Mouse (Mus musculus) regulatory T cell (primary cell): ENCODE measurements at regions not wholly inside any gene's neighbourhood (a gene's known extent, or its start where the extent isn't known, plus 50 kb on each side); places are given as distances from the start of the nearest gene placed in this dataset.

Experiments used
- in situ Hi-C: fragments of 300-600 bp; cut with MboI, MseI; formaldehyde crosslinking; loops from one replicate; pipeline ENCODE4 v1.15.1; 2025; ENCODE audit warnings: high pct_unique_total_duplicates

DNA sequence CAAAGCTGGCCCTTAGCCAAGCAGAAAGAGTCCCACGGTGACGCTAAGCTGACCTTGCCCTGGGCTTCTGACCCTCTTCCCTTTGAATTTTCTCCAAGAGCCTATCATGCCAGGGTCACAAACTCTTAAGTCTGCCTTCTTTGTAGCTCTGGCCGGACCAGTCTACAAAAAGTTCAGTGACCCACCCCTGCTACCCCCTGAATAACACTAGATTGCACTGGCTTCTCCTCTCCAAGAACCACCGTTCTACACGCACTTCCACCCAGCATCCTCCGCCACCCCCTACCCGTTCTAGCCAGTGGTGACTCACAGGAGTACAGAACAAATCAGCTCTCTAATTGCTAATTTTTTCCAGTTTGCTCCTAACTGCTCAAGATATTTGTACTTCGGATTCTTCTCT lies 325.0 kb downstream of the Tns1 start:
- in situ Hi-C loops, result no loop called here

DNA sequence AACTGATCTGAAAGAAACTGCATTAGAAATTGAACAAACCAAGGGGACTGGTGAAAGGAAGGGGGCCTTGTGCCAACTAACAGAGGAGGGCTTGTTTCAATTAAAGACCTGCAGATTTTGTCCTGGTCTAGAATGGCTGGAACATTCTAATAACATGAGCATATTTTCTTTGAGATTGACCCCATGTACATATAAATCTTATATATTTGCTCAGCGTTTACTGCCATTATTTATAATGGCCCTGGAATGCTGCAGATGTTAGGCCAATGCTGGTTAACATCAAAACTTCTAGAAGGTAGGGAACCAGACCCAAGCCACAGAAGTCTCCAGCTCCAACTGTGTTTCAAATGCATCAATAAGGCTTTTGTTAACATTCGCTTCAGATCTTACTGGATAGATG lies 326.4 kb downstream of the Tns1 start:
- in situ Hi-C loops, result no loop called here

DNA sequence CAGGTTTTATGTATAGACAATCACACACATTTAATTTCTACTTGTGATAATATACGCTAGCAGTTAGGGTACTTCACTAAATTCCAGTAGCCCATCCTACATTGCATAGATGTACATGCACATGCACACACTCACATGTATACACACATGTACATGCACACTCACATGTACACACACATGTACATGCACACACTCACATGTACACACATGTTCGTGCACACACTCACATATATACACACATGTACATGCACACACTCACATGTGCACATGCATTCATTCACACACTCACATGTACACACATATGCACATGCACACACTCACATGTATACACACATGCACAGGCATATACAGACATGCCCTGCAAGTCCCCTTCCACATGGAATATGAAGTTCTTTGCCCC lies 326.8 kb downstream of the Tns1 start:
- in situ Hi-C loops, result no loop called here

DNA sequence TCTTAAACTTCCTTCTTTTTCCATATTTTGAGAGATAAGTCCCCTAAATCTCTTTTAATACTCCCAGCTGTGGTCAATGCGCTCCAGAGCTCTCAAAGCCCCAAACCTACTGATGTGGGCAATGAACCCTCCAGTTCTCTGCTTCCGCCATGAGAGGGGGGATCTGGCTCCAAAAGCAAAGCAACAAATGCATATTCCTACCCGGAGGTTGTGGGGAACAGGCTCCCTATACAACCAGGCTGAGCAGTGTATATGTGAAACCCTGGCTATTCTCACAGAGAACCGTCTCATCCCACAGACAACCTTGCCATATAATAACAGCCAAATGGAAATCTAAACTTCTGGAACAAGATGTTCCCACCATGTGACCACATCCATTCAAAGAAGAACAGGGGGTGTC lies 330.4 kb downstream of the Tns1 start:
- in situ Hi-C loops, result no loop called here

DNA sequence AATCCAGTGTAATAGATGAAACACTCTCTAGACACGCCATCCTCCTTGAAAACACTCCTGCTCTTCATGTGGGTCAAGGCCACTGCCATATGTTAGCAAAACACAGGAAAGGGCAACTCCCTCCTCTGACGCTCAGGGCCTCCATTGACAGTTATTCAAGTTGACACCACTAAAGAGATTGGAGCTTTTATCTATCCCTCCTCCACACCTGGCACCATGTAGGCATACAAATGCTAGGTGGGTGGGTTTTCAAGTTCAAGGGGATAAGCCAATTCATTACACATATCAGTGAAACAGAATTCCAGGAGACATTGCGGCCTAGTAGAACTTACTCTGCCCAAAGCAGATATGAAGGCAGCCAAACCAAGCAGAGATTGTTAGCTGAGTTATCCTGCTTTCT lies 331.0 kb downstream of the Tns1 start:
- in situ Hi-C loops, result no loop called here

DNA sequence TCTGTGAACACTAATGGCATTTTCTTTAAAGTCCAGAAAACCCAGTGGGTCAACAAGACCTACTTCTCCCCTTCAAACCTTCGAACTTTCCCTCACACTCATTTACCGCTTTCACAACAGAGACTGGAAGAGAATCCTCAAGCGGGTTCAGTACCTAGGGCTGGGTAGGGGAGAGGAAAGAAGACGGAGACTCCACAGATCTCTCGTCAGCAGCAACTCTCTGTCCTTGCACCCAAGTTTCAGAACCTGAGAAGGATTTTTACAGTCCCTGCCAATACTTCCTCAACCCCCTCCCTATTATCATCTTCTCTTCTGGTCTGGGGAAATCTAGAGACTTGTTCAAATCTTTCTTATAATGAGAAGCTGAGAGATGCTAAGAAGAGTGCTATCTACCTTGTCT lies 331.9 kb downstream of the Tns1 start:
- in situ Hi-C loops, result no loop called here

DNA sequence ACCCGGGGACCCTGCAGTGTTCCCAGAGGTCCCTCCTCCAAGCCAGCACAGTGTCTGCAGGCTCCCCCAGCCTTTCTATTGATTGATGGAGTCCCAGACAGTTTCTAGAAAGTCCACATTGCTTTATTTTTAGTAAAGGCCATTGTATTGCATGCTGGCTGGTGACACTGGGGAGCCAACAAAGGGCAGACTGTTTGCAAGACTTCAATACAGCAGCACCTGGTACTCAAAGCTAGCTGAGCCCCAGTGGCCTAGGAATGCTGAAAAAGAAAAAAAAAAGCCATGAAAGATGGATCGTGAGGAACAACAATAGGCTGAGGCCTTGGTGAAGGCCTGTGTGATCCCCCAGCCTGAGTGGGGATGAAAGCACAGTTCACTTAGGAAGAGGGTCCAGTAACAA lies 336.6 kb downstream of the Tns1 start:
- in situ Hi-C loops, result no loop called here

DNA sequence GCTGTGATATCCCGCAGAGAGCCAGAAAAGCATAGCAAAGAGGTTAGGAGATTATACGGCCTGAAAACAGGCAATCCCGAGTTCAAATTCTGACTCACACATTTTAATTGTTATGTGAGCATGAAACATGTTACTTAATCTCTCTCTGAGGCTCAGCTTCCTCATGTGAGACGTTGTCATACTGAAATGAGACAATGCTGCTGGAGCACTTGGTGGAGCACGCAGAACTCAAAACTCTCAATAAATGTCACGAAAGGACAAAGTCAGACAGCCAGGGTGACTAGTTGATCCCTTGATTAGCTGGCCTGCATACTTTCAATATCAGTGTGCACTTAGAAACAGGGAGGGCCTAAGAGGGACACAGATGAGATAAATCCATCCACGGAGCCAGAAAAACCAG lies 337.0 kb downstream of the Tns1 start:
- in situ Hi-C loops, result no loop called here

DNA sequence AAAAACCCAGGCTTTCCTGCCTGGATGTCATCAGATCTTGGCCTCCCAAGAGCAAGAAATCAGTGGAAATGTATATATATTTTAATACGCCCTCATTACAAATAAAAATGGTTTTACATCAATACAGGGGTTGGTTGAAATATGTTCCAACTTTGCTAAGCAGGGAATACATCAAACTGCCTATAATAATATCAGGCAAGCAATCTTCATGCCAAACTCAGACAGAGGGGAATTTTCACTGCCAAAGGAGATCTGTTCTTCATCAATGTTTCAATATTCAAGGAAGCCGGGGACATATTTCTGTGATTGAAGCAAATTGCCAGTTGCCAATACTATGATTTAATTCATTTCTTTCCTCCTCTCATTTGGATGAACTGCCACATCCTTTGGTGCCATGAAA lies 340.9 kb downstream of the Tns1 start:
- in situ Hi-C loops, result no loop called here

DNA sequence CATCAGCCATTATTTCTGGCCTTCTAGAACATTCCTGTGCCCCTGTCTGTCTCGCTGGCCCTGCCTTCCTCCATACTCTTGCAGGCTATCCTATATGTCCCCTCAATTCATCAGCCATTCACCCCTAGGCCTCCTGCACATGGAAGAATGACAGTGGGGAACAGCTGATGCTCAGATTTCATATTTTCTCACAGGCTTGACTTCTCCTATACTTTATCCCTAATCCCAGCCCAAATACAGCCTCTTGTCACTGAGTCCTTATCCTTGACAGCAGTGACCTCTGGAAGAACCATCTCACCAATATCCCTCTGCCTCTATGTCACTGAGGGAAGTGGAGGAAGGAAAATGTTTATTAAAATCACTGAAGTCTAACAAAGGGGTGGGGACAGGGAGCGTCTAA lies 341.4 kb downstream of the Tns1 start:
- in situ Hi-C loops, result no loop called here

DNA sequence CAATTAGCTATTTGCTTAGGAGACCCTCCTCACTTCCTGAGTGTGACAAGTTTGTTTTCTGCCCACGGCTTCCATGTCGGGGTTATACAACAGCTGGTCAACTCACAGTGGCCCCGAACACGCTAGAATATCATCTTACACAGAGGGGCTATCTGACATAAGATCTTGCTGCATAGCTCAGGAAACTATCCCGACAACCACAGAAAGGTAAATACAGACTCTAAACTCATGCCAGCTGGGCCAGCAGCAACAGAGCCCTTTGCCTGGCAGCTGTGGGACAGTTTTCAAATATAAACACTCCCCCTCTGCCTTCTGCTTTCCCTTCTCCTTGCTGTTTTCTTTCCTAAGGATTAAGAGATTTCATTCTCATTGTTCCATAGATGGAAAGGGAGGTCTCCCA lies 352.5 kb downstream of the Tns1 start:
- in situ Hi-C loops, result no loop called here

DNA sequence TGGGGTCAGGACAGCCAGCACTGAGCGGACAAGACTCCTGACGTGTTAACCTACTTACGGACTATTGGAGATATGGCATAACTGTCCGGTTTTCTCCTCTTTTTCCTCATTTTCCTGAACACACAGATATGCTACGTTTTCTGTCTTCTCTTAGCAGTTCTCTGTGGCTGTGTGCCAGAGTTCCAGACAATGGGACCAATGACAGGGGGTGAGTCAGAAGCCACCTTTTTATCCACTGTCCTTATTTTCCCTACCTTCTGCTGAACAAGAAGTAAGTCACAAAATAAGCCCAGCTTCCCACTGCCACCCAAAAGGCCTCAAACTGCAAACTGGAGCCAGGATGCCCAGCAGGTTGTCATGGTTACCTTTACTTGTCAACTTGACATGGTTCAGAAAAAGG lies 353.6 kb downstream of the Tns1 start:
- in situ Hi-C loops, result no loop called here

DNA sequence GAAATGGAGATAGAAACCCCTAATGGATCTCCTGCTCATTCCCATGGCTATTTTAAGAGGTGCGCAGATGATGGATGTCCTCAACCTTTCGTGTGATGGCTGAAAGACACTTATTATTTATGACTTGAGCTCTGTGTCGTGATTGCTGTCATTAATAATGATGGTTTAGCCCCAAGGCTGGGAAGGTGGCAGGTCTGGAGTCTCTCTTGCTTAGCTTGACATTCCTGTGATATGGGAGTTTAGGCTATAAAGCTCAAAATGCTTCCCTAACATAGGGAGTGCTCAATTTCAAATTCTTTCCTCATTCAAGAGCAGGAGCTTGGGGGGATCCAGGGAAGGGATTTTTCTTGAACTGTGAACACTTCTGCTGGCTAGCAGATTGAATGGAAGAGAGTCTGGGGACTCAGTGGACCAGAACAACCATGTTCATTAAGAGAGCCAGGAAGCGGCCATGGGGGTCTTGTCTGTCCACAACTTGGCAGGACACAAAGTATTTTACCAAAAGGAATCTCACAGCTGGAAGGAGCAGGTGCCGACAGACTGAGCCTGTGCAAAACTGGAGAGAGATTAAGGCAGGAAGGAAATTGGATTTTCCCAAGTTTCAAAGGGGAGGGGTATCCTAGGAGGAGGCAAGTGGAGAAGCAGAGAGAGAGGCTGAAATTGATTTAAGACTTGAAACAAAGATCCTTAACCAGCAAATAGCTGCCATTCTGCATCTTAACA lies 359.5 kb downstream of the Tns1 start:
- in situ Hi-C loops, result no loop called here

DNA sequence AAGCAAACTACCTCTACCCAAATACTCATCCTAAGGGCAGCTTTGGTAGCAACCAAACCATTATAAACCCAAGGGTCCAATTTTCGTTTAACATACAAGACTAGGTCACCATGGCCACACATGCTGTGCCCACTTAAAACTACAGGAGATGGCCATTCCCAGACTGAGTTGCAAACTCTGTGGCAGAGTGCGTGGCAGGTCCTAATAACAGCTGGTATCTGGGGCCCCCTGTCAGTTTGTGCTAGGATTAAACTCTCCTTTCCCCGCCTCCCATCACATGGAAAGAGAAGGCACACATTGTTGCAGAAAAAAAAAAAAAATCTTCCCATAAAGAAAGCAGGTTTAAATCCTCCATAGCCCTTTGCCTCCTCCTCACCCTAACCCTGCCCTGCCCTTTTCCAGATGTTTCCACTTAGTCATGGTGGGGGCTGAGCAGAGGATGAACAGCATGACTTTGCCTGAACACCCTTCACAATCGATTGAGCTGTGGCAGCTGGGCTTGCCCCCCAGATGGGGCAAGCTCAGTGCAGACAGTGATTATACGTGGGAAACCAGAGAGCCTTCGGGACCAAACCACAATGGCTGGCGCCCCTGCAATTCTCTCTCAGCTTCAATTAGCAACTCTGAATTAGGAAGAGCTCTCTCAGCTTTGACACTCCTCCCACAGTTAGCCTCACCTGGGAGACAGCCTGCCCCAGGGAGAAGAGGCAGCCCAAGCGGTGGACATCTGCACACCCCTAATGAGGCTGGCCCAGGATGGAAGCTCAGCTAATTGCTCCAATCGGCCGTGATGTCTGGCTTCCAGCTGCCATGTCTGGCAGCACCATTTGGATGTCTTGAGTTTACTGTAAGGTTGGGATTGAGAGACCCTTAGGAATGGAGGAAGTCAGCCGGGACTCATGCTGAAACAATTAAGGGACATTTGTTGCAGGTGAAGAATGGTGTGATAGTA lies 365.9 kb downstream of the Tns1 start:
- in situ Hi-C loops, result no loop called here

DNA sequence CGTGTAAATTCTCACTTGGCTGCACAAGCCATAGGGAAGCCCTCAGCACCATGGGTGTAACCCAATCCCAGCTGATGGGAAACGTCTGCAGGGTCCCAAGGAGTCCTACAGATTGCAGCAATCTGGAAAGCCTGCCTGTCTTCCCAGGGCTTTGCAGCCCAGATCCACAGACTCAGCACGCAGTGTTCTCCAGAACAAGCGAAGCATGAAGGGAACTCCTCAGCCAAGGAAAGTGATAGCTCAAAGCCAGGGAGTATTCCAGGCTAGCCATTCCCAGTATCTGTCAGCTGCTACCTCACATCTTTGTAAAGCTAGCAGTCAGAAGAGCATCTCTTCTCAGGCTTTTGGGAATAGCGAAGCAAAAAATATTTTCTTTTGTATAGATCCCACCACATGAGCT lies 368.5 kb downstream of the Tns1 start:
- in situ Hi-C loops, result no loop called here

DNA sequence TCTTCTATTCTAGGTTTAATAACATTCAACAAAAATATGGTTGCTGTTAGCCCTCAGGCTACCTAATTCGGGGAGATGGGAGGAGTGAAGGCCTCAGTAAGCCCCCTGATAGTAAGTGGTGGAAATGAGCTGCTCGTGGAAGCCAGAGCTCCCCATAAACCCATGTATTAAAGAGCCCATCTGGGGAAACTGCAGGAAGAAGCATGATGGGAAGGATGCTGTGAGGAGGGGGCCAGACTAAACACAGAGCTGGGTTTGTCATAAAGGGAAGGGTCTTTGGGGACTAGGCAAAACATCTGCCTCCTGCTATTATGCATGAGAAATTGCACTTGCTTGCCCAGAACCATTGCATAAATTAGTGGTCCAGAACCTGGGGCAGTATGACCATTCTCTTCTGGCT lies 369.3 kb downstream of the Tns1 start:
- in situ Hi-C loops, result no loop called here

DNA sequence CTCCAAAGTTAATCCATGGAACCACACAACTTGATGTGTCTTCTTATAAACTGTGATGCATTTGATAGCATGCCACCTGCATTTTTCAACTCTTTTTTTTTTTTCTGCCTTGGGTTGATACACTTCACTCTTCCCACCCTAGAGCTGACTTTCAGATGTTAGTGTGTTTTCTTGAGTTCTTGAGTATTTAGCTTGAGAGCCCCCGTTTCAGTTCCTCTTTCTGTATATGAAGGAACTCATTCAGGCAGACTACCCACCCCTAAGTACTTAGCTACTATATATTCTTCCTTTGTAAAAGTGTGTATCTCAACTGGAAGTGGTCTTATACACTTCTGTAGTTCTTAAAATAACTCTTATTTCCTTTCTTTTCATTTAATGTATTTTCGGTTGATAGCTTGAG lies 371.1 kb downstream of the Tns1 start:
- in situ Hi-C loops, result no loop called here

DNA sequence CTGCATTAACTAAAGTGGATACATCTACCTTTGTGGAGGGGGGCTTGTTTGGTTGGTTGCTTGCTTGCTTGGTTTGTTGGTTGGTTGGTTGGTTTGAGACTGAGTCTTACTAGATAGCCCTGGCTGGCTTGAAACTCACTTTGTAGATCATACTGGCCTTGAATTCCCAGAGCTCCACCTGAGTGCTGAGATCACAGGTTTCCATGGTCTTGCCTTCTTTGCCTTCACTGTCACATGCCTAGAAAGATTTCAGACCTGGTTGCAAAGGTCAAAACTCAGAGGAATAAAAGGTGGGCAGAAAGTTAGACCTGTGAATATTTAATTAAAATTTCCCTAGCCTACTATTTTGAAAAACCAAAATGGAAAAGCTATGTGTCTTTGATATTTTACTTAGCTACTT lies 375.5 kb downstream of the Tns1 start:
- in situ Hi-C loops, result no loop called here

DNA sequence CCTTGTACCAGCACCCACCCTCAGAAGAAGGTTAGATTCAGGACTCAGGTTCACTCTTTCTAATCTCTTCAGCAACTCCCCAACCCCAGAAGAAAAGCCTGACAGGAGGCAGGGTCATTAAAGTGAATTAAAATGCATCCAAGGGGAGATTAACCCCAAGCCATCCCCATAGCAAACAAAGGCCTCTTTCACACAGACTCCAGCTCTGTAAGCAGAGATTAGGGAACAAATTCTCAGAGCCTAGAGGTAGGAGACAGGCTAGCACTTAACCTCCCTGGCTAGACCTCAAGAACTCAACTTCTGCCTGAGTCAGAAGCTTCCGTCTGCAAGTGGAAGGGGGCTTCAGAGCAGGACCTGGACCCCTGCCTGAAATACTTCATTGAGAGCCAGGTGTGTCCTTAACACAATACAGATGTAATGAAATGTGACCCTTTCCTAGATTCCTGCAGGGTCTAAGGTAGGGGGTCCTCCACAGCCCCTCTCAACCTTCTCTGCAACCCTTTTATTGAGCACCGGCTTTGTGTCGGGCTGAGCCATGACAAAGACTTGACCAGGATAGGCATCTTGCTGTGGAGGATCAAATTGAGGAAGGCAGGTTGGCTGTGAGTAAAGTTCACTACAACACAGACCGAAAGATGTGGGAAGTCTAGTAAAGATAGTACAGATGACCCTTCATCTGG lies 379.6 kb downstream of the Tns1 start:
- in situ Hi-C loops, result no loop called here

DNA sequence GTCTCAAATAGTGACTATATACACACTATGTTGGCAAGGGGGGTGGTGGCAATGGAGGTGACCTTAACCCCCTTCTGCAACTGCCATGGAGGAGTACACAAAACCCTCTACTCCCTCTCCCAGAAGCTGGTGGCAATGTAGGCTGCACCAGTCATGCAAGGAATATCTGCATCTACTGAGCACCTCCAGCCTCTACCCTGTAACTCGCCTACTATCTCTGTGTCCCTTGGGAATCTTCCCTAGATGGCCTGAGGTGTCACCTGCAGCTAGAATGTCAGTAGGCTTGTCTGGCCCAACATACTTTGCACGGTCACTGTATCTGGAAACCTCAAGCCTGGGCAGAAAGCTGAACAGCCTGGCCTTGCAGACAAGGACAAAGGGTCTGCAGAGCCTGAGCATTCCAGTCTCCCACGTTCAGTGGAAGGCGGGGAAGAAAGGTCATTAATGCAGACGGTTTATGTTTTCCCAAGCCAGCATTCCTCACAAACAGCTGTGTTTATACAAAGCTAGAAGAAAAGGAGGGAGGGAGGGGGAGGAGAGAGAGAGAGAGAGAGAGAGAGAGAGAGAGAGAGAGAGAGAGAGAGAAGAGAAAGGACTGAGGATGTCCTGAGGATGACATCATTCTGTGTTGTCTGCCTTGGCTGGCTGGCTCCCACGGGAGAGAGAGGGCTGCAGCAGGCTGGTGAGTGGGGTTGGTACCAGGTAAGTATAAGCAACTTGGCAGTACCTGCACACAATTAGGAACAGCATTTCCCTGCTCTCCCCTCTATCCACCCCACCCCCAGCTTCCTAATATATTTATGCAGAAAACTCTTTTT lies 380.3 kb downstream of the Tns1 start:
- in situ Hi-C loops, result no loop called here

DNA sequence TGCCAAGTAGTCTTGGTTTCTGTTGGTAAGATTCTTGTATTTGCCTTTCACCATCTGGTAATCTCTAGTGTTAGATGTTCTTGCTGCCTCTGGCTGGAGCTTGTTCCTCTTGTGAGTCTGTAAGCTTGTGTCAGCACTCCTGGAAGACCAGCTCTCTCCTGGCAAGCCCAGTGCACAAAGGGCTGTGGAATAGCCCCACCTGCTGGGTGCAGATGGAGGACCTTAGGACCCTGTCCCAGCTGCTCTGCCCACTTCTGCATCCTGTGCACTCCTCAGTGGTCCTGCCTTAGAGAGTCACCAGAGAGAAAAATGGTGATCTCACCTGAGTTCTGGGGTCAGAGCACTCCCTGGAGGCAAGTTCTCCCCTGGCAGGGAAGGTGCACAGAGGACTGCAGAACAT lies 387.2 kb downstream of the Tns1 start:
- in situ Hi-C loops, result no loop called here

DNA sequence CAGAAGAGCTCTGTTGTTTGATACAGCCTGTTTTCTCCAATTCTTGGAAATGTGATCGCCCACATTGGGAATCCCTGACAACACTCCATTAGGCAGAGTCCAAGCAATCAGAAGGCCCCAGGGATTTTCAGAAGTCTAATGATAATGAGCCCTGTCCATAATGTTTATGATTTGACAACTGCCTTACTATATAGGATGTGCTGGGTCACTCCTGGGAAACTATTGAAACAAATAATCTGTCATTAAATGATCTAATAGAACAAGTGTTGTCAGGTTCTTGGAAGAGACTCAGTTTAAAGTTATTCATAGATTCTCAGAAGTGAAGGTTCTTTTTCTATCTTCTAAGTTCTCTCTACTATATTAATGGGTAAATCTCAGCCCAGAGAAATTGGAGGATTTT lies 395.9 kb downstream of the Tns1 start:
- in situ Hi-C loops, result no loop called here
